Mouse (Mus musculus): Measurements from ENCODE around the gene Ppp5c. TPM values are rescaled to one million over a fixed set of nuclear protein-coding genes. Genes with fewer than 3 reads are reported as not detected.

The Ppp5c gene
- polyA plus RNA-seq, 1 experiment = 80.7 TPM

- no peaks in the 10 kb centered on the region for H3K36me3 ChIP-seq (ENCODE audit: control insufficient read depth, insufficient read depth, low read length)
- TF ChIP-seq POLR2A (IDR thresholded peaks at IDR 0.05; ENCODE audit: control insufficient read depth, low read depth, low read length) (no peak), CTCF (IDR thresholded peaks at IDR 0.05; ENCODE audit: control insufficient read depth, insufficient read depth, insufficient replicate concordance, low read depth, low read length) (no peak)
- peaks cover 5% of the 10 kb centered on the region for H3K4me1 ChIP-seq (ENCODE audit: control insufficient read depth, insufficient read depth, low read length)
- no peak overlapping the region for H3K27ac ChIP-seq (ENCODE audit: control insufficient read depth, insufficient read depth, low read depth, low read length)
- no peak overlapping the region for H3K4me3 ChIP-seq (ENCODE audit: control insufficient read depth, low read depth, low read length)
- H3K27me3 ChIP-seq (ENCODE audit: control insufficient read depth, insufficient read depth, low read length) = no peaks in the 10 kb centered on the region
These were observed 51.4 kb downstream of the Ppp5c start for GRCm38 (mm10) chr7:16976298-16976697.

- no peaks in the 10 kb centered on the region for H3K4me1 ChIP-seq (ENCODE audit: control insufficient read depth, insufficient read depth, low read length)
- no peak overlapping the region for H3K27ac ChIP-seq (ENCODE audit: control insufficient read depth, insufficient read depth, low read depth, low read length)
- no peaks in the 10 kb centered on the region for H3K36me3 ChIP-seq (ENCODE audit: control insufficient read depth, insufficient read depth, low read length)
- TF ChIP-seq CTCF (IDR thresholded peaks at IDR 0.05; ENCODE audit: control insufficient read depth, insufficient read depth, insufficient replicate concordance, low read depth, low read length) = no peak
- no peak for TF ChIP-seq POLR2A (IDR thresholded peaks at IDR 0.05; ENCODE audit: control insufficient read depth, low read depth, low read length)
- no peaks in the 10 kb centered on the region for H3K27me3 ChIP-seq (ENCODE audit: control insufficient read depth, insufficient read depth, low read length)
- no peak overlapping the region for H3K4me3 ChIP-seq (ENCODE audit: control insufficient read depth, low read depth, low read length)
These were observed 53.7 kb downstream of the Ppp5c start for GRCm38 (mm10) chr7:16974018-16974417.

GRCm38 (mm10) chr7:16971160-16971559 lies 56.6 kb downstream of the Ppp5c start:
- Histone ChIP-seq H3K27ac (ENCODE audit: control insufficient read depth, insufficient read depth, low read depth, low read length) (no peak overlapping the region), H3K36me3 (ENCODE audit: control insufficient read depth, insufficient read depth, low read length) (no peaks in the 10 kb centered on the region), H3K27me3 (ENCODE audit: control insufficient read depth, insufficient read depth, low read length) (no peaks in the 10 kb centered on the region), H3K4me3 (ENCODE audit: control insufficient read depth, low read depth, low read length) (no peak overlapping the region), H3K4me1 (ENCODE audit: control insufficient read depth, insufficient read depth, low read length) (no peaks in the 10 kb centered on the region)
- no peak for TF ChIP-seq CTCF (IDR thresholded peaks at IDR 0.05; ENCODE audit: control insufficient read depth, insufficient read depth, insufficient replicate concordance, low read depth, low read length)
- TF ChIP-seq POLR2A (IDR thresholded peaks at IDR 0.05; ENCODE audit: control insufficient read depth, low read depth, low read length) = no peak

GRCm38 (mm10) chr7:16968414-16968813 lies 59.3 kb downstream of the Ppp5c start:
- H3K4me3 ChIP-seq (ENCODE audit: control insufficient read depth, low read depth, low read length) = no peak overlapping the region
- H3K27ac ChIP-seq (ENCODE audit: control insufficient read depth, insufficient read depth, low read depth, low read length) = no peak overlapping the region
- H3K27me3 ChIP-seq (ENCODE audit: control insufficient read depth, insufficient read depth, low read length) = no peaks in the 10 kb centered on the region
- no peak for TF ChIP-seq CTCF (IDR thresholded peaks at IDR 0.05; ENCODE audit: control insufficient read depth, insufficient read depth, insufficient replicate concordance, low read depth, low read length)
- no peak for TF ChIP-seq POLR2A (IDR thresholded peaks at IDR 0.05; ENCODE audit: control insufficient read depth, low read depth, low read length)
- H3K4me1 ChIP-seq (ENCODE audit: control insufficient read depth, insufficient read depth, low read length) = no peaks in the 10 kb centered on the region
- no peaks in the 10 kb centered on the region for H3K36me3 ChIP-seq (ENCODE audit: control insufficient read depth, insufficient read depth, low read length)

DNA sequence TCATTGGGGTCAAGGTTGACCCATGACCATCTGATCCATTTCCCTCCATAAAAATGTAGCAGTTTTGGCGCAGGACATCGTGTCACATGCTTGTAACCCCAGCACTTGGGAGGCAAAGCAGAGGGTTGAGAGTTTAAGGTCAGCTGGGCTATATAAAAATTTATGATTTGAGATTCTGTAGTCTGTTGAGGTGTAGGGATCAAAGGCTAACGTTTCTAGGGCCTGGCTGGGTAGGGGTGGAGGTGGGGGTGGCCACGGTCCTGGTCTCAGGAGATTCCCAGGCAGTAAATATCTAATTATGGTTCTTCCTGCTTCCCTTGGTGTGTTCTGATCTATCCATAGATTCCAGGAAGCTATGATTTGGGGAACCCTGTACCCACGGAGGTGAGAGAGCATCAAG lies 66.0 kb downstream of the Ppp5c start:
- no peak overlapping the region for H3K4me3 ChIP-seq (ENCODE audit: control insufficient read depth, low read depth, low read length)
- no peaks in the 10 kb centered on the region for H3K27me3 ChIP-seq (ENCODE audit: control insufficient read depth, insufficient read depth, low read length)
- no peak overlapping the region for H3K27ac ChIP-seq (ENCODE audit: control insufficient read depth, insufficient read depth, low read depth, low read length)
- TF ChIP-seq CTCF (IDR thresholded peaks at IDR 0.05; ENCODE audit: control insufficient read depth, insufficient read depth, insufficient replicate concordance, low read depth, low read length) (no peak), POLR2A (IDR thresholded peaks at IDR 0.05; ENCODE audit: control insufficient read depth, low read depth, low read length) (no peak)
- peaks cover 19% of the 10 kb centered on the region for H3K4me1 ChIP-seq (ENCODE audit: control insufficient read depth, insufficient read depth, low read length)
- no peaks in the 10 kb centered on the region for H3K36me3 ChIP-seq (ENCODE audit: control insufficient read depth, insufficient read depth, low read length)

- H3K4me3 ChIP-seq (ENCODE audit: control insufficient read depth, low read depth, low read length) = peak within 1 kb of the TSS; percentile 31
- TF ChIP-seq CTCF (IDR thresholded peaks at IDR 0.05; ENCODE audit: control insufficient read depth, insufficient read depth, insufficient replicate concordance, low read depth, low read length) = no peak
- TF ChIP-seq POLR2A (IDR thresholded peaks at IDR 0.05; ENCODE audit: control insufficient read depth, low read depth, low read length) = no peak
- no peak within 1 kb of the TSS; the same call in 1 of the 2 replicates for H3K27ac ChIP-seq (ENCODE audit: control insufficient read depth, insufficient read depth, low read depth, low read length)
- H3K36me3 ChIP-seq (ENCODE audit: control insufficient read depth, insufficient read depth, low read length) = no peaks in the 10 kb centered on the region
- no peaks in the 10 kb centered on the region for H3K27me3 ChIP-seq (ENCODE audit: control insufficient read depth, insufficient read depth, low read length)
- peaks cover 21% of the 10 kb centered on the region for H3K4me1 ChIP-seq (ENCODE audit: control insufficient read depth, insufficient read depth, low read length)
These were observed 68.1 kb downstream of the Ppp5c start, which contains the start of gene Pnmal1 for GRCm38 (mm10) chr7:16959539-16960187. Pnmal1 (plus strand) TSS chr7:16959679.

DNA sequence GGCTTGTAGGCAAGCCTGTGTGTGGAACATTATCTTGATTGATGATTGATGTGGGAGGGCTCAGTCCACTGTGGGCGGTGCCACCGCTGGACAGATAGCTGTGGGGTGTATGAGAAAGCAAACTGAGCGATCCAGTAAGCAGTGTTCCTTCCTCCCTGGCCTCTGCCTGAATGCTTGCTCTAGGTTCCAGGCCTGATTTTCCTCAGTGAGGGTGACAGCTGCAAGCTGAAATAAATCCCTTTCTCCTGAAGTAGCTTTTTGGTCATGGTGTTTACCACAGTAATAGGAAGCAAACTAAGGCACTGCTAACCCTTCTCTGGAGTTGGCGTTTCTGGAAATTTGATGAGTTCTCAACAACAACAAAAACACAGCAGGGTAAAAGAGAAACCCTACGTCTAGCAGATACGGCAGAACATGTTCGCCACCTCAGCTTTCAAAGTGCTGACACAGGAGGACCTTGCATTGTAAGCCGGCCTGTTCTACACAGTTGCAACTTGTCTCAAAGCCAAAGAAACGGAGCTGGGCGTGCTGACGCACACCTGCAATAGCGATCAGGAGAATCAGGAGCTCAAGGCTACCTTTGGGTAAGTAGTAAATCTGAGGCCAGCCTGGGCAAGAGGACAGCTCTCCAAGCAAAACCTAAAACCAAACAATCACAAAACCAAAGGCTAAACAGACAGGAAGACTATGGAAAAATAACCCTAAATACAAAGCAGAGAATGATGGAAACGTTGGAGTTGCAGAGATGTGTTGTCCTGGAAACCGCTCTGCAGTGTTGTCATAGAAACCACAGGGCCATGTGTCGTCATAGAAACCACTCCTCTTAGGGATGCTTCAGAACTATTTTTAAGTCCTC lies 71.1 kb downstream of the Ppp5c start:
- H3K36me3 ChIP-seq (ENCODE audit: control insufficient read depth, insufficient read depth, low read length) = no peaks in the 10 kb centered on the region; the same call in 1 of the 2 replicates
- TF ChIP-seq POLR2A (IDR thresholded peaks at IDR 0.05; ENCODE audit: control insufficient read depth, low read depth, low read length) (no peak), CTCF (IDR thresholded peaks at IDR 0.05; ENCODE audit: control insufficient read depth, insufficient read depth, insufficient replicate concordance, low read depth, low read length) (no peak)
- no peaks in the 10 kb centered on the region for H3K27me3 ChIP-seq (ENCODE audit: control insufficient read depth, insufficient read depth, low read length)
- H3K4me1 ChIP-seq (ENCODE audit: control insufficient read depth, insufficient read depth, low read length) = peaks cover 21% of the 10 kb centered on the region
- no peak overlapping the region for H3K27ac ChIP-seq (ENCODE audit: control insufficient read depth, insufficient read depth, low read depth, low read length)
- no peak overlapping the region for H3K4me3 ChIP-seq (ENCODE audit: control insufficient read depth, low read depth, low read length)

Data from testis, adult 2 months (tissue).